Mouse (Mus musculus): ENCODE data around the gene Mpzl3.
"Not testable (repeated sequence)": the region's sequence is repeated elsewhere in the genome, so short reads cannot be mapped to it uniquely, and the experiment has no call there.

Mpzl3 gene

DNA sequence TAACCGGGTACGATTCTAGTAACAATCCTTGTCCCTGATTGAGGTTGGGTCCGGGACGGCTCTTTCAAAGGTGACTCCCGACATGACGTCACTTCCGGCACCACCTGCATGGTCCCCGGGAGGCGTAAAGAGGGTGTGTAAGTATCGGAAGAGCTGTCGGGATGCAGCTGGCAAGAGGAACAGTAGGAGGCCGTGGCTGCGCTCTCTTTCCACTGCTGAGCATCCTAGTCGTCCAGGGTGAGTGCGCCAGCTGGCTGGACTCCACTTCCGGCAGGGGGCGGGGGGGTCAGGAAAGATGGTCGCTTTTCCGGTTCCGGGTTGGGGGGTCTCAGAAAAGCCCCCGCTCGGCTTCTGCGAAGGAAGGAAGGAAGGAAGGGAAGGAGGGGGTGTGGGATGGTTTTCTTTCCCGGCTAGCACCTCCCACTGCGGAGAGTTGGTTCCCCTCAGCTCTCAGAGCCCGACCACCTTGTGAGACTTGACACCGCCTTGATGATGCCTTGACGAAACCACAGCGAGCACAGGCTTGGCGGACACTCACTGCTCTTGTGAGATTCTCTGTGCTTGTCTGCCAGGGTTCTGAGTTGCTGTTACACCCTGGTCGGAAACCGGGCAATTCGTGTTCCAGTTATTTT is at the start of gene Mpzl3:
TSS of gene Mpzl3 (plus strand) at position 105 of the 632 bp plus-strand sequence.
- peak; percentile 81 for DNase-seq (ENCODE audit: low spot score)

DNA sequence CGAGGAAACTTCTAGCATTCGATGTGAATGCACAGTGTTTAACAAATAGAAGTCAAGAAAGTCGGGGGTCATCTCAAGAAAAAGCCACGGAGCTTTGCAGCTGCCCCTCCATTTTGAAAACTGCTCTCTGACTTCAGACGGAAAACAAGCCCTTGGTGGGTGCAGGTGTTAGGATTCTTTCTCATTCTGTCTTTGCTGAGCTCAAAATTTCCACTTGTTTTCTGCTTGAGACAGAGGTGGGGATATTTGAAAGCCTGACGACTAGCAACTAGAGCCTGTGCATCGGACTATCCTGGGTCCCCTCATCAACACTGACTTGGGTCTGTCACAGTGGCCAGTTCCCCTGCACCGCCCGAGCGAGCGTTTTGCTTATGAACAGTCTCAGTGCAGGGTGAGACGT is 47.6 kb upstream of the Mpzl3 start:
- no peak for DNase-seq (ENCODE audit: low spot score)

DNA sequence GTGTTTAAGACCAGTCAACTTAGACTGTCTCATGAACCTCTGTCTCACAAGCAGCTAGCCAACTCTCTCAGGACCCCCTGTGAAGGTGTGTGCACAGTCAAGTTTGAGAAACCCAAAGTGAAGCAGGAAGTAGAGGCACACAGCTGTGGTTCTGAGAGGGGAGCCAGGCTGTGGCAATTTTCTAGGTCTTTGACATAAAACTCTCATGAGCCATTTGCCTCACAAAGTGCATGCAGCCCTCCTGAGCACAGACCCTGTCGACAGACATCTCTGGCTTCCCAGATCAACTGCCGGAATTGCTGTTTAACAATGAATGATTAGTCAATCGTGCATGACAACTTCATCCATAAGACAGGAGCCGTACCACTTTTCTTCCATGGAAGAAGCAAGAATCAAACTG is 46.6 kb upstream of the Mpzl3 start:
- DNase-seq (ENCODE audit: low spot score) = no peak

DNA sequence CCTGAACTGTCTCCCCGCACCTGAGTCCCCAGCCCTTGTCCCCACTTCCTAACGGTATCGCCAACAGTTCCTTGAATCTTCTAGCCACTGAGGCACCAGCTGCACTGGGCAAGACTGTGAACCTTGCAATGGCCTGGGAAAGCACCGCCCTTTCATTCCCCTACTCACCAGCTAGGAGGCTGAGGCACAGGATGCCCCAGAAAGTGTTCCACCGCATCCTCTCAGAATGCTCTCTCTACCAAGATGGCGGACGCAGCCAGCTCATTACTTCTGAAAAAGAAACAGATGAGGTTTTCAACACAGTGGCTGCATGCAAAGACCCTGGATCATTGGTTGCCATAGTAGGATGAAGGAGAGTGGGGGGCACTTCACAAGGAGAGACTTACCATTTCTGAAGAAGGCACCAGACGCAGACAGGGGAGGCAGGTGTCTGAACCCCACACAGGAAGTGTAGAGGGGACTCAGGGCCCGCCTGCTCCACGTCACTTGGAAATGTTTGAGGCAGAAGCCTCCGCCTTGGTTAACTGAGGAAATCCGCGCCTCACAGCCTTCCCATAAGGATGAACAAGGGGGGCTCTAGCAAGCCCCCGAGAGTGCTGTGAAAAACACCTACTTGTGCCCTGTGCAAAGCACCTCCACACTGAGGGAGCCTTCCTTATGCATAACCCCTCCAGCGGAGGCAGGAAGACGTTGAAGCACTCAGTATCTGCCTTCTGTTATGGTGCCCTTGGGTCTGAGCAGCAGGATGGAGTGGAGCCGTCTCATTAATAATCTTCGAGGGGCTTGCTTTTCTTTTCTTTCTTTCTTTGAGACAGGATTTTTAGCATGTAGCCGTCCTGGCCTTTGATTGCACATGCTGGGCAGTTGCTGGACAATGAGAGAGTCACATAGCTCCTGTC is 45.6 kb upstream of the Mpzl3 start, which contains the start of gene Cd3e:
TSS of gene Cd3e (minus strand) at position 448 of the 899 bp plus-strand sequence.
- no peak for DNase-seq (ENCODE audit: low spot score)

DNA sequence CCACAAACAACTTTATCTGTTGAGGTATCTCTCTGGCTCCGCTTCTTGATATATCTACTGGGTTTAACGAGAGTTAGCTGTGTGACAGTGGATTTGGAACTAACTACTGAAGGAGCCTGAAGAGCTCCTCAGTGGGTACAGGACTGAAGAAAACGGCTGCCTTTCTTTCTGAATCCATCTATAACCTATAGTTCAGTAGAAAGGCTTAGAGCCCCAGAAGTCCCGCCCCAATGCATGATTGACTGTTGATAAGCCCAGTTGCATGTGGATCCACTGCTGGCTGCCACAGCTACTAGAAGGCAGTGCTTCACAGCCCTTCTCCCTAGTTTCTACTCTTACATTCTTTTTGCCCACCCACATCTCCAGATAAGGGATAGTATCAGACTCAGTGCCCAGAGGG is 44.5 kb upstream of the Mpzl3 start:
- no peak for DNase-seq (ENCODE audit: low spot score)

DNA sequence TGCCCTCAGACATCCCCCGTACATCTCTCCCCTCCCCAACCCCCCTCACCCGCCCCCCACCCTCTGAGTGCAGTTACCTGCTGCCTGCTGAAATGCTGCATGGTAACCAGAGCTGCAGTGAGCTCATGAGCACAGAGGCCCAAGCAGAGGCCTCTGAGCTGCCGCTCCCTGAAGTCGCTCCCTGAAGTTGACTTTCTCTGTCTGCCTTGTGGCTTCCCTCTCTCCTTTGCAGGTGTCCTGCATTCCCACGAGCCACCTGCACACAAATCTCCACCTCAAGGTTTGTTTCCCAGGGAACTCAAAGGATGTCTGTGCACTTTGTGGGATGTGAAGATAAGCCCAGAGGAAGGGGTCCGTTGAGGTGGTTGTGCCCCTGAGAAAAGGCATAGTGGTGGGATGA is 43.7 kb upstream of the Mpzl3 start:
- DNase-seq (ENCODE audit: low spot score) = no peak

DNA sequence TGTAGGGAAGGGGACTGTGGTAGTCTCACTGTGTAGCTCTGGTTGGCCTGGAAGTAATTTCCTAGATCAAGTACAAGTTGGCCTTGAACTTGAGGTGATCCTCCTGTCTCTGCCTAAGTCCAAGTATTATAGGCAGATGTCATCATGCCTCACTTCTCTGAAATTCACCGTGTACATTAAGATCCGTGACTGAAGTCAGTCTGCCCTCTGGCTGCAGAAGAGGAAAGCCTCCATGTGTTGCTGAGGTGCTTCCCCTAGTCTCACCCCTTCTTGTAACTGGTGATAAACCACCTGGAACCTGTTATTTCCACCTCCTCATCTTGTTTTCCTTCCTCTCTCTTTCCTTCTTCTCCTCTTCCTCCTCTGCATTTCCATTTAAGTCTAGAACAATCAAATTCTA is 40.1 kb upstream of the Mpzl3 start:
- DNase-seq (ENCODE audit: low spot score) = no peak

DNA sequence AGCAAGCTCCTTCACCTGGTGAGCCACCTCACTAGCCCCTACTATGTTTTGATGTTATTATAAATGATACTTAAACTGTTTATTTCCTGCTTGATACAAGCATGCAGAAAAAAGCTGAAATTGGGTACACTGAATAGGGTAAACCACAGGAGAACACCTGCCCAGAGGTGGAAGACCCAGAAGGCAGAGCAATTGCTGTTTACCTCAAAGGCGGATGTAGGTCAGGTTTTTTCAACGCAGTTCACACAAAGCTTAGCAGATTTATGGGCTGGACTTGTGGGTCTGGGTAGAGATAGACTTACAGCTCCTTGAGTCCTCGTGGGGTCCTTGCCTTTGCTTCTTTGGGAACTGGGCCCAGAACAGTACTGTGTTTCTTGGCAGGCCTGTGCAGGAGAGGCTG is 39.1 kb upstream of the Mpzl3 start:
- DNase-seq (ENCODE audit: low spot score) = no peak

DNA sequence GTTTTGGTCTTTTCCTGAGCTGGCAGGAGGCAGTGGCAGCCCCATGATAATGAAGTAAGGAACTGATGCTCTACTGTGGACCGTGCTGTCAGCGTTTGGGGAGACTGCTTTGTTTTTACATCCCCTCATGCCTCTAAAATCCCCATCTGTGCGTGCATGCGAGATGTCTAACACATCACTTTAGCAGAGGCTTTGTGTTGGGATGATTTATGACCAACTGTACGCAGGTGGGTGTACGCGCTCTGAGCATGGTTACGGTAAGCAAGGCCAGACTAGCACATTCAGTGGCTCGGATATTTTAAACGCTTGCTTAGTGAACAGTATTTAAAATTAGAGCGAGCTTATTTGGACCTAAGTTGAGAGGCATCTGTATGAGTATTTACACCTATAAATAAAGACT is 37.0 kb upstream of the Mpzl3 start:
- no peak for DNase-seq (ENCODE audit: low spot score)

DNA sequence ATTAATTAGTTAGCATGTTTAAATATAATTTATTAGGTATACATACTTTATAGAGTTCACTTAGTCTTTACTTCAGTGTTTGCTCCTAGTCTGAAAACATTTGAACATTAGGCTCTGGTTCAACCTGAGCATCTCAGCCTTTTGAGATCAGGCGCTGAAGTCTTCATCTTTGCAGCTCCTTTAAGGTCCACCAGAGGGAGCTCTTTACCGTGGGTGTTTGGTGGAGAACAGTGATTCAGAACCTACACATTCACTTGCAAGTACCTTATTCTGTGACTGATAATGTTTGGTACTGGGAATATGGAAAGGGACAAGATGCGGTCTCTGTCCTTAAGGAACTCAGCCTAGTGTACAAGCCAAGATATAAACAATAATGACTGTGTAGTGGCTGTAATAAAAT is 32.2 kb upstream of the Mpzl3 start:
- DNase-seq (ENCODE audit: low spot score) = peak; percentile 73

DNA sequence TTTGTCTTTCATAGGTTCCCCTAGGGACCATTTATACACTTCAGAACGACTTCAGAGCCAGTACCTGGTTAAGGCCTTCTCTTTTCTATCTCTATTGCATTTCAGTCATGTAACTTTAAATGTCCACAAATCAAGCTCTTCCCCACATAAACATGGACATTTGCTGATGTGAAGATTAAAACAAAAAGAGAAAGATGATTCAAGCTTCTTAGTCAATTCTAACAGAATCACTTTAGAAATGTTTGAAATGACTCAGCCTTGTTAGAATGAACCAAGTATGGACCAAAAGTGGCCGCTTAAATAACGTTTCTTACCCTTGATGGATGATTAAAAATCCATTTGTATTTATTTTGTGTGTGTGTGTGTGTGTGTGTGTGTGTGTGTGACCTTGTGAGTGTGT is 31.3 kb upstream of the Mpzl3 start:
- DNase-seq (ENCODE audit: low spot score) = no peak

DNA sequence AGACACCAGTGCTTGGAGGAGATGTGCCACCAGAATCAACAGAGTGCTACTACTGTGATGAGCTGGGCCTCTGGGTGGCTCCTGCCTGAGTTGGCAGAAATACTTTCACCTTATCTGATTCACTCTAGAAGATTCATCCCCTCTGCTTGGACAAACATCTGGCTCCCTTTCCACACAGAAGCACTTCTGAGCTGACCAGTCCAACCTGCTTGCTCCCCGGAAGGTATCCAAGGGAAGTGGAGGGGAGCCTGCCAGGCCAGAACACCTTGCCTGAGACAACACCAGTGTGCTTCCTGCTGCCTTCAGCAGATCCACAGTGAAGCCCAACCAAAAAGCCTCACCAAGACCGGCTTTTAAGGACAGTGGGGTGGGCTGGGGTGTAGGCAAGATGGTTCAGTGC is 30.8 kb upstream of the Mpzl3 start:
- DNase-seq (ENCODE audit: low spot score) = peak; percentile 75

DNA sequence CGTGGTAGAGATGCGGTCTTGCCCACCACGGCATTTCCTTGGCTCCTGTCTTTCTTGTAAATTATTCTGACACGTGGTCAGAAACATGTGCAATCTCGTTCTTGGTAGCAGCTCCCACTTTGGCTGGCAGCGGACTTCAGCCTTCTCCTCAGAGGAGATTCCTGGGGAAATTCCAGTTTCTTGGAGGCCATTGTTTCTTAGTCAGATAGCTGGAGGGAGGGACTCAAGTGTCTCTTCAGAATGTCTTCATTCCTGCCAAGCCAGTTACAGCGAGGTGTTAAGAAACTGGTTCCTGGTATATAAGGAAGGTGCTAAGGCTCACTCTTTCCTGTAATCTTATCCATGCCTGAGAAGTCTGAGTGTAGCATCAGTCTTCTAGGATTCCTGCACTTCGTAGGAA is 27.6 kb upstream of the Mpzl3 start:
- no peak for DNase-seq (ENCODE audit: low spot score)

DNA sequence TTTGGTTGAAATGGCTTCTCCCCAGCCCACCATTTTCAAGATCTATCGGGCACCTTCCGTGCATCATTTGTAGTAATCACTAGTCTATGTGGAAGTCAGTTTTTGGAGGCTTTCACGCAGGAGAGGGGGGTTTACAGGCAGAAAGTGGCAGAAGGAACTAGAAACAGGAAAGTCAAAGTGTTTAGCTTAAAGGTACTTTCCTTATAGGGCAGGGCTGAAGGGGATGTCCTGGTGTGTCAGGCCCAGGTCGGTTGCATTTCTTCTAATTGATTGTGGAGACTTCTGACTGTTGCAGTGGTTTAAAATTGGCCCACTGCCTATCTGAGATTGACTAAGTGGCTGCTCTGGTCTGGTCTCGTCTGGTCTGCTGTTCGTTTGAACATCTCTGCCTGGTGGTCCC is 24.6 kb upstream of the Mpzl3 start:
- no peak for DNase-seq (ENCODE audit: low spot score)

DNA sequence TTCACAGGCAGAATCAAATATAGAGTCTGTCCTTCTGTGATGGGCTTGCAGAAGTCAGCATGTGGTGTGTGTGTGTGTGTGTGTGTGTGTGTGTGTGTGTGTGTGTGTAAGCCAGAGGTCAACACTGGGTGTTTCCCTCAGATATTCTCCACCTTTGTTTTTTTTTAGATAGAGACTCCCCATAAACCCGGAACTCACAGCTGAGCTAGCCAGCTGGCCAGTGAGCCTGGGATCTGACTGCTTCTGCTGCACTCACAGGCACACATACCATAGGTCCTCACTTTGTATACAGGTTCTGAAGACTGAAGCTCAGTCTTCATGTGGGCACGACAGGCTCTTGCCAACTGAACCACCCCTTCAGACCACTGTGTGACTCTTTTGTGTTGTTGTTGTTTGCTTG is 22.7 kb upstream of the Mpzl3 start:
- DNase-seq (ENCODE audit: low spot score) = no peak

DNA sequence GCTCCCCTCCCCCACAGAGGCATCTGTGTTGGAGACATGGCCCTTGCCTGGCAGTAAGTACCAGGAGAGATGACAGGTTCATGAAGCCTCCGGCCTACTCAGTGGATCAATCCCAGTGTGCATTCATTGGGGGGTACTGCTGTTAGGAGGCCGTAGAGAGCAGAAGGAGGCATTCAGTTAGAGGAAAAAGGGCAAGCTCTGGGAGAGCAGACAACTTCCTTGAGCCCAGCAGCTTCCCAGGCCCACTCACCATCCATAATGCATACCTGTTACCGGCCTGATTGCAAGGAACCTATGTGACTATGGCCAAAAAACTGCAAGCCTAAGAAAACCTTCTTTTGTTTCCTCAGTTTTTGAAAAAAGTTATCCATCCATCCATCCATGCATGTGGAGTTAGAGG is 20.5 kb upstream of the Mpzl3 start:
- no peak for DNase-seq (ENCODE audit: low spot score)

DNA sequence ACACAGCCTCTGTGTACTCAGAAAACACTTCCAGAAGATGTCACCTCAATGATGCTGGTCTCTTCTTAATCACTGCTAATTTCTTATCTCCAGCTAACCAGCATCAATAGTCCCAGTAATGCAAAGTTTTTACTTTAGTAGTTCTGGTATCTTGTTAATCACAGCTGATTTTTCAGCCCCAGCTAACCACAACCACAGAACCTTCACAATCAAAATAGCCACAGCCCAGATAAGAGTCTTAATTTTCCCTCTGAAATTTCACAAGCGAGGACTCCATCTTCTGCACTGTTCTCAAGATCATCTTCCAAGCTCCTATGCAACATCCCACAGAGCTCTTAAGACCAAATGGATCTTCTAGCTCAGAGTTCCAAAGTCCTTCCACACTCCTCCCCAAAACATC is 17.2 kb upstream of the Mpzl3 start:
- not testable (repeated sequence) for DNase-seq (ENCODE audit: low spot score)

DNA sequence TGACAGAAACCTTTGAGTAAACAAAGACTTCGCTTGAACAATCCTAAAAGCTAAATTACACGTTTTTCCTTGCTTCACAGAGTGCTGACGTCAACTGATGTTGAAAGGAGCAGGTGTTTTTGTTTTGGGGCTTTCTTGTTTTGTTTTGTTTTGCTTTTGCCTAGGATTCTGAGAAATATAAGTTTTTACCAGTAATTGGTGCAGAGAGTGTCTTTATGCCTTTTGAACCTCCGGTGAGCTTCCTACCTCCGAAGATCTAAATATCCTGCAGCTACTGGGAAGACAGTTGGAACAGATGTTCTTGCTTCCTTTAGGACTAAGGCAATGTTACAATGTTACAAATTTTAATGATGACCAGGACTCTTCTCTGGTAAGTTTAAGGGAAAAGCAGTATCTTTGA is 15.5 kb upstream of the Mpzl3 start, which contains the start of gene Mpzl2:
TSS of gene Mpzl2 (plus strand) at position 301 of the 400 bp plus-strand sequence.
- DNase-seq (ENCODE audit: low spot score) = no peak

DNA sequence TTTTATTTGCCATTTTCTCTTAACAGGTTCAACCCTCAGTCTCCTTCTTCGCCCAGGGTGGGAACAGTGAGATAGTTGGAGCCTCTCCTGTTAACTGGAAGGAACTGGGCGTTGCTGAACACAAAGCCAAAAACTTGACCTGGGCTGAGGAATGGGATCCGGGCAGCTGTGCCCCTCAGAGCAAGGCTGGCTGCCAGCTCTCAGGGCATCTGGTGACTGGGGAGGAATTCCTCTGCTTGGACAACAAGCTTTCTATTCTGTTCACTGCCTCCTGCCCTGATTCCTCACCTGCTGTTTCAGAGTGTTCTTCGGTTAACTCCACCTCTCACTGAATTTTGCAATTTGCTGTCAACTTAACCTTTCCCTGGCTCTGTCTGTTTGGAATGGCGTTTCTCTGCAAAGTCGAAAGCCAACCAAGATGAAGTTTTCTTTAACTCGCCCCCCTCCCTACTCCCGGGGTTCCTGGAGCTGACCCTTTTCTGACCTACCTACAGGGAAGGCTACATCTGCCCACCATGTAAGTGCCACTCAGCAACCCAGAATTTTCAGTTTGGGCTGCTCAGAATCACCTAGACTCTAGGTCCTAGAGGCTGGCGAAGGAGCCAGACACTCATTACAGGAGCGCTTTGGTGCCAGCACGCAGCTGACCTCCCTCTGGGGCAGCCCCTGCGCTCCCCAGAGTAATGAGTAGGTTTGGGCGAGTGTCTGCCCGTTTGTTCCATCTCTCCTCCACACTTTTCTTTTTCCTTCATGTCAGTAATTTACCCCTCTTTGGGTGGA is 14.7 kb upstream of the Mpzl3 start:
- no peak for DNase-seq (ENCODE audit: low spot score)

DNA sequence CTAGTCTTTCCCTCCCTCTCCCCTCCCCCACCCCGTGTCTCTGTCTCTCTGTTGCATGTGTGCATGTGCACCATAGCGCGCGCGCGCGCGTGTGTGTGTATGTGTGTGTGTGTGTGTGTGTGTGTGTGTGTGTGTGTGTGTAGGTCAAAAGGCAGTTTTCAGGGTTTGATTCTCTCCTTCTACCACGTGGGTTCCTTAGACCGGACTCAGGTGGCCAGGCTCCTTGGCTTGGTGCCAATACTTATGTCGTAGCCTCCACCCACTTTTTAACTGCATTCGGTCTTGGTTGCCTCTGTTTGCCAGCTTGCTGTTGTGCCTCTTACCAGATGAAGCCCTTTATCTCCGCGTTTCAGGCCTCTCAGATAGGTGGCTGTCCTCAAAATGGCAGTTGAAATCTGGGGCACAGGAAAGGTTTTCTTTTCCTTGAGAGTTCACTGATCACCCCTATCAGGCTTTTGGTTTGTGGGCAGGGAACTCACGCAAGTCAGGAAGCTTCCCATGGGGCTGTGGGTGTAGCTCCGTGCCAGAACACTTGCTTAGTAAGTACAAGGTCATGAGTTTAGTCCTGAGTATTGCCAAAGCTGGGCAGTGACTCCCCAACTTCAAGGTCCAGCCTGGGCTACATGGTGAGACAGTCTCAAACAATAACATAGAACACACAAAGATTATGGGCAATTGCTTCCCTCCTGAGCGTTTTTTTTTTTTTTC is 13.7 kb upstream of the Mpzl3 start:
- DNase-seq (ENCODE audit: low spot score) = peak; percentile 57

DNA sequence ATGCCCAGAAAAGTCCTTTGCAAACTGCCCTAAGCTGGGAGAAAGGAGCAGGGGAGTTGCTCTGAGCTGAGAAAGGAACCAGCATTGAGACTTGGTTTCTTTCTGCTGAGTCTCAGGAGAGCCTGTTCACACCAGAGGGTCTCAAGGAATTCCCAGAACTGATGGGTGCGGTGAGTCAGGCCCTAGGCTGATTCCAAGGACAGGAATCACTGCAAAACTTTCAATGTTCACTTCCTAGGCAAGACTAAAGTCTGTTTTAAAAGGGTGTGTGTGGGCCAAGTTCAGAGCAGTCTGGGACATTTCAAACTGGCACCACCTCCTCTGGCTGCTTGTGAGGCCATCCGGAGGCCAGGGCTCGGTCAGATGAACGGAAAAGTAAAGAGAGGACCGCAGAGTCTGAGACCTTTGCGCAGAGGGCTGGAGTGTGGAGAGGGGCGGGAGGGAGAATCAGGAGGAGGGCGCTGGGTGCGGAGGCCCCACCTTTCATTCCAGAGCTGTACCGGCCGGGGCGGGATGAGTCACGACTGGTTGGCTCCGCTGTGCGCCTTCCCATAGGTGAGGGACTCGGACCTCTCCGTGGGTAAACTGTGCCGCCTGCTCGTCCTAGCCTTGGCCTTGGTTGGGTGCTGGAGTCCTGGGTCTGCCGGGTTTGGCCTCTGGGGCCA is 12.8 kb upstream of the Mpzl3 start:
- peak; percentile 89 for DNase-seq (ENCODE audit: low spot score)

DNA sequence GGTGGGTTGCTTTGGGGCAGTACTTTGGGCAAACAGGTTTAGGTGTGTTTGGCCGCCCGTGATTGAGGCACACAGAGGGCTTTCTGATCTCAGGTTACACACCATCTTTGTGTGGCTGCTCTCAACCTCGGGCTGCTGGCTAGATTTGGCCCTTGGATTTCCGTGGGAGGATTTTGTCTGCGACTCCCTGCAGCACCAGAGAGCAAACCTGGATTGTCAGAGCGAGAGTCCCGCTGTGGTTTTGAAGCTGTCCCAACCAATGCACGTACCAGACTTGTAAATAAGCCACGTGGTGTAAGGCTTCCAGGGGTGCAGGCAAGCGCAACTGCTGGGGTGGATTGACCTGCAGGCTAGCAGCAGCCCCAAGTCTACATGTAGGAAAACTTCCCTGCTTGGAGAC is 12.0 kb upstream of the Mpzl3 start:
- DNase-seq (ENCODE audit: low spot score) = peak; percentile 26
